Mouse (Mus musculus) C2C12 (cell line): ENCODE results near the gene Ptpn5.

Experiments
- CEBPB ChIP-seq: IDR thresholded peaks from one replicate; pipeline ENCODE4 v1.6.1; 2011; ENCODE audit warnings: low read depth, mild to moderate bottlenecking, control low read depth, moderate library complexity
- CTCF ChIP-seq: IDR thresholded peaks from one replicate; pipeline ENCODE4 v1.5.1; 2011; ENCODE audit not compliant: control insufficient read depth, insufficient read depth, insufficient read length
- MAX ChIP-seq: IDR thresholded peaks from one replicate; pipeline ENCODE4 v1.6.1; 2011; ENCODE audit warnings: mild to moderate bottlenecking, control low read depth
- MYOD1 ChIP-seq: IDR thresholded peaks from one replicate; pipeline ENCODE4 v1.6.1; 2011; ENCODE audit warnings: low read depth; ENCODE audit not compliant: control insufficient read depth, insufficient read length
- USF1 ChIP-seq: IDR thresholded peaks from one replicate; pipeline ENCODE4 v1.6.1; 2011; ENCODE audit warnings: low read depth, mild to moderate bottlenecking, control low read depth, moderate library complexity

DNA sequence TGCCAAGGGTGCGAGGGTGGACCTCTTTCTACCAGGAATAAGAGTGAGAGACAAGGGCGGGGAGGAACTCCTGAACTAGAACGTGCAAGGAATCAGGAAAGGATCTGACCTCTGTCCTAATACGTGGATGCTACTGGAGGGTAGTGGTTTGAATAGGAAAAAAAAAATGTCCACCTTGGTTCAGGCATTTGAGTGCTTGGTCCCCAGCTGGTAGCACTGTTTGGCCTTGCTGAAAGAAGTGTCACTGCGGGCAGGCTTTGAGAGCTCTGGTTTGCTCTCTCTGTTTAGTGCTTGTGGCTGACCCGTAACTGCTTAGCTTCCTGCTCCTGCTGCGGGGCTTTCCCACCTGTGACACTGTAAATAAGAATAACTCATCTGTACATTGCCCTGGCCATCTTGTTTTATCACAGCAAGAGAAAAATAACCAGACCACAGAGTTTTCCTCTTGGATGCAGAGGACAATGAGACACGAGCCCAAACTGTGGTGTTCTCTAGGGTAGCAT, 6.4 kb upstream of the Ptpn5 start:
- no peak for TF ChIP-seq CTCF
- no peak for TF ChIP-seq USF1
- no peak for TF ChIP-seq MAX
- no peak for TF ChIP-seq CEBPB
- no peak for TF ChIP-seq MYOD1
